Mouse (Mus musculus): ENCODE data around the gene Nr4a3. TPM values are rescaled to one million over a fixed set of nuclear protein-coding genes. Genes with fewer than 3 reads are reported as not detected.
A peak's percentile ranks its signal among the peaks of the same experiment; 100 is the strongest.

Nr4a3 gene
- polyA plus RNA-seq, 1 experiment, result 0.75 TPM

- Histone ChIP-seq H3K36me3 (replicated peaks; ENCODE audit: low read length) (no peaks in the 10 kb centered on the region), H3K4me3 (replicated peaks) (no peak overlapping the region), H3K9me3 (no peaks in the 10 kb centered on the region), H3K4me1 (no peaks in the 10 kb centered on the region), H3K27me3 (replicated peaks) (peaks cover 20% of the 10 kb centered on the region)
- TF ChIP-seq GATA1 (IDR thresholded peaks at IDR 0.05; ENCODE audit: borderline replicate concordance, low read length) (no peak), FLI1 (IDR thresholded peaks at IDR 0.05; ENCODE audit: low read length) (no peak)
Observed at GRCm38 (mm10) chr4:48100217-48100616, 55.3 kb downstream of the Nr4a3 start.

GRCm38 (mm10) chr4:48101981-48102380 lies 57.0 kb downstream of the Nr4a3 start:
- no peaks in the 10 kb centered on the region for H3K9me3 ChIP-seq

GRCm38 (mm10) chr4:48105387-48105786 lies 60.4 kb downstream of the Nr4a3 start:
- peaks cover 20% of the 10 kb centered on the region for H3K27me3 ChIP-seq (replicated peaks)
- no peaks in the 10 kb centered on the region for H3K9me3 ChIP-seq
- no peak overlapping the region for H3K4me3 ChIP-seq (replicated peaks)
- no peaks in the 10 kb centered on the region for H3K4me1 ChIP-seq
- TF ChIP-seq FLI1 (IDR thresholded peaks at IDR 0.05; ENCODE audit: low read length), result no peak
- no peak for TF ChIP-seq GATA1 (IDR thresholded peaks at IDR 0.05; ENCODE audit: borderline replicate concordance, low read length)
- H3K36me3 ChIP-seq (replicated peaks; ENCODE audit: low read length), result no peaks in the 10 kb centered on the region

More at GRCm38 (mm10) chr4:48101981-48102380, 57.0 kb downstream of the Nr4a3 start:
- H3K27me3 ChIP-seq (replicated peaks), result peaks cover 21% of the 10 kb centered on the region
- H3K4me1 ChIP-seq, result no peaks in the 10 kb centered on the region
- H3K36me3 ChIP-seq (replicated peaks; ENCODE audit: low read length), result no peaks in the 10 kb centered on the region
- H3K4me3 ChIP-seq (replicated peaks), result no peak overlapping the region
- TF ChIP-seq GATA1 (IDR thresholded peaks at IDR 0.05; ENCODE audit: borderline replicate concordance, low read length), result no peak
- no peak for TF ChIP-seq FLI1 (IDR thresholded peaks at IDR 0.05; ENCODE audit: low read length)

GRCm38 (mm10) chr4:48107086-48107485 lies 62.1 kb downstream of the Nr4a3 start:
- Histone ChIP-seq H3K27me3 (replicated peaks) (peaks cover 9% of the 10 kb centered on the region), H3K36me3 (replicated peaks; ENCODE audit: low read length) (no peaks in the 10 kb centered on the region), H3K4me1 (no peaks in the 10 kb centered on the region), H3K9me3 (no peaks in the 10 kb centered on the region), H3K4me3 (replicated peaks) (no peak overlapping the region)
- TF ChIP-seq FLI1 (IDR thresholded peaks at IDR 0.05; ENCODE audit: low read length) (no peak), GATA1 (IDR thresholded peaks at IDR 0.05; ENCODE audit: borderline replicate concordance, low read length) (no peak)

GRCm38 (mm10) chr4:48108591-48108990 lies 63.6 kb downstream of the Nr4a3 start:
- no peaks in the 10 kb centered on the region for H3K9me3 ChIP-seq
- no peak for TF ChIP-seq GATA1 (IDR thresholded peaks at IDR 0.05; ENCODE audit: borderline replicate concordance, low read length)
- TF ChIP-seq FLI1 (IDR thresholded peaks at IDR 0.05; ENCODE audit: low read length), result no peak
- H3K27me3 ChIP-seq (replicated peaks), result peaks cover 8% of the 10 kb centered on the region
- no peaks in the 10 kb centered on the region for H3K4me1 ChIP-seq
- H3K36me3 ChIP-seq (replicated peaks; ENCODE audit: low read length), result no peaks in the 10 kb centered on the region
- no peak overlapping the region for H3K4me3 ChIP-seq (replicated peaks)

- H3K36me3 ChIP-seq (replicated peaks; ENCODE audit: low read length), result no peaks in the 10 kb centered on the region
- peaks cover 8% of the 10 kb centered on the region for H3K27me3 ChIP-seq (replicated peaks)
- no peak overlapping the region for H3K4me3 ChIP-seq (replicated peaks)
- no peak for TF ChIP-seq GATA1 (IDR thresholded peaks at IDR 0.05; ENCODE audit: borderline replicate concordance, low read length)
- H3K4me1 ChIP-seq, result no peaks in the 10 kb centered on the region
- H3K9me3 ChIP-seq, result peaks cover 5% of the 10 kb centered on the region
Observed at GRCm38 (mm10) chr4:48110331-48110730, 65.4 kb downstream of the Nr4a3 start.

GRCm38 (mm10) chr4:48116191-48116590 lies 71.2 kb downstream of the Nr4a3 start:
- Histone ChIP-seq H3K4me1 (peaks cover 7% of the 10 kb centered on the region), H3K36me3 (replicated peaks; ENCODE audit: low read length) (no peaks in the 10 kb centered on the region), H3K4me3 (replicated peaks) (no peak overlapping the region), H3K9me3 (peaks cover 5% of the 10 kb centered on the region), H3K27me3 (replicated peaks) (peaks cover 9% of the 10 kb centered on the region)
- no peak for TF ChIP-seq GATA1 (IDR thresholded peaks at IDR 0.05; ENCODE audit: borderline replicate concordance, low read length)

- peaks cover 5% of the 10 kb centered on the region for H3K27me3 ChIP-seq (replicated peaks)
- TF ChIP-seq GATA1 (IDR thresholded peaks at IDR 0.05; ENCODE audit: borderline replicate concordance, low read length) (no peak), FLI1 (IDR thresholded peaks at IDR 0.05; ENCODE audit: low read length) (no peak)
Observed at GRCm38 (mm10) chr4:48124416-48124772, 79.4 kb downstream of the Nr4a3 start.

GRCm38 (mm10) chr4:48124773-48125469 lies 80.0 kb downstream of the Nr4a3 start, which contains the start of gene Stx17:
Stx17 (plus strand) TSS chr4:48124915.
- H3K36me3 ChIP-seq (replicated peaks; ENCODE audit: low read length), result peaks cover 3% of the 10 kb centered on the region
- peaks cover 26% of the 10 kb centered on the region for H3K4me1 ChIP-seq
- peaks cover 5% of the 10 kb centered on the region for H3K27me3 ChIP-seq (replicated peaks)
- no peaks in the 10 kb centered on the region for H3K9me3 ChIP-seq
- TF ChIP-seq FLI1 (IDR thresholded peaks at IDR 0.05; ENCODE audit: low read length) (no peak), GATA1 (IDR thresholded peaks at IDR 0.05; ENCODE audit: borderline replicate concordance, low read length) (no peak)
- peak within 1 kb of the TSS; percentile 94 for H3K4me3 ChIP-seq (replicated peaks)

More at GRCm38 (mm10) chr4:48124416-48124772, 79.4 kb downstream of the Nr4a3 start:
- peak overlapping the region; percentile 94 for H3K4me3 ChIP-seq (replicated peaks)
- H3K4me1 ChIP-seq, result peaks cover 25% of the 10 kb centered on the region
- H3K36me3 ChIP-seq (replicated peaks; ENCODE audit: low read length), result peaks cover 2% of the 10 kb centered on the region
- no peaks in the 10 kb centered on the region for H3K9me3 ChIP-seq

GRCm38 (mm10) chr4:48130314-48130713 lies 85.4 kb downstream of the Nr4a3 start:
- TF ChIP-seq GATA1 (IDR thresholded peaks at IDR 0.05; ENCODE audit: borderline replicate concordance, low read length) (no peak), FLI1 (IDR thresholded peaks at IDR 0.05; ENCODE audit: low read length) (no peak)
- Histone ChIP-seq H3K4me1 (peaks cover 24% of the 10 kb centered on the region), H3K27me3 (replicated peaks) (no peaks in the 10 kb centered on the region), H3K36me3 (replicated peaks; ENCODE audit: low read length) (peaks cover 51% of the 10 kb centered on the region), H3K4me3 (replicated peaks) (no peak overlapping the region), H3K9me3 (no peaks in the 10 kb centered on the region)

All from megakaryocyte, embryonic 14.5 days (primary cell).